Mouse (Mus musculus) forebrain, embryonic 12.5 days (tissue): ENCODE results near the gene Safb. TPM values are rescaled to one million over a fixed set of nuclear protein-coding genes. Genes with fewer than 3 reads are reported as not detected.

Experiments
- ATAC-seq: fragments of 200-750 bp; cut with Nextera tagmentation; 2 replicates; pipeline ENCODE4 v1.8.0; 2017; ENCODE audit warnings: moderate TSS enrichment; ENCODE audit not compliant: low FRiP score
- H3K27ac ChIP-seq: fragments of 300-500 bp; sonication (generic); 2 replicates; pipeline ENCODE4 v1.5.1; 2016; ENCODE audit warnings: mild to moderate bottlenecking
- H3K27me3 ChIP-seq: fragments of 300-500 bp; sonication (generic); 2 replicates; pipeline ENCODE4 v1.6.1; 2016; ENCODE audit warnings: mild to moderate bottlenecking
- H3K36me3 ChIP-seq: fragments of 300-500 bp; sonication (generic); replicated peaks from 2 replicates; pipeline ENCODE4 v1.6.1; 2016; ENCODE audit warnings: mild to moderate bottlenecking
- H3K4me1 ChIP-seq: fragments of 300-500 bp; sonication (generic); 2 replicates; pipeline ENCODE4 v1.6.1; 2016
- H3K4me2 ChIP-seq: fragments of 300-500 bp; sonication (generic); 2 replicates; pipeline ENCODE4 v1.6.1; 2016; ENCODE audit warnings: mild to moderate bottlenecking, moderate library complexity
- H3K4me3 ChIP-seq: fragments of 300-500 bp; sonication (generic); replicated peaks from 2 replicates; pipeline ENCODE4 v1.5.1; 2016; ENCODE audit warnings: mild to moderate bottlenecking
- H3K9ac ChIP-seq: fragments of 300-500 bp; sonication (generic); 2 replicates; pipeline ENCODE4 v1.6.1; 2016; ENCODE audit warnings: mild to moderate bottlenecking
- H3K9me3 ChIP-seq: fragments of 300-500 bp; sonication (generic); 2 replicates; pipeline ENCODE4 v1.6.1; 2016
- WGBS: fragments of 180-500 bp; shearing (Covaris S2); methylation state at CpG from one replicate; pipeline ENCODE4 v1.1.7; 2016; 5-methylcytosine and 5-hydroxymethylcytosine counted together
- polyA plus RNA-seq: library from polyadenylated mRNA; unstranded; fragments of >200 nt; fragmentation: Nextera tagmentation; extraction: Ambion mirVana; gene quantifications from 2 replicates; pipeline ENCODE4 v1.2.1, GENCODE M21; 2016

Safb gene
- polyA plus RNA-seq, 1 experiment from 2014 or later = 180 TPM

GRCm38 (mm10) chr17:56547846-56548604 lies 36.6 kb upstream of the Safb start:
- Histone ChIP-seq H3K4me2 (no peak overlapping the region), H3K4me3 (no peak overlapping the region), H3K36me3 (no peaks in the 10 kb centered on the region), H3K4me1 (peaks cover 55% of the 10 kb centered on the region), H3K9me3 (no peaks in the 10 kb centered on the region), H3K9ac (no peak overlapping the region), H3K27ac (peak overlapping the region; percentile 76), H3K27me3 (no peaks in the 10 kb centered on the region)
- 68% methylated on average over 9 of the region's 9 CpGs for WGBS
- no peak for ATAC-seq

- no peak overlapping the region for H3K4me3 ChIP-seq
- ATAC-seq = no peak
- H3K27ac ChIP-seq = peak overlapping the region; percentile 76
- WGBS = 31% methylated on average over 4 of the region's 4 CpGs
- H3K4me2 ChIP-seq = no peak overlapping the region
- no peak overlapping the region for H3K9ac ChIP-seq
- no peaks in the 10 kb centered on the region for H3K27me3 ChIP-seq
- peaks cover 54% of the 10 kb centered on the region for H3K4me1 ChIP-seq
- H3K9me3 ChIP-seq = no peaks in the 10 kb centered on the region
- H3K36me3 ChIP-seq = no peaks in the 10 kb centered on the region
Observed at GRCm38 (mm10) chr17:56548605-56549105, 36.0 kb upstream of the Safb start.

- H3K9me3 ChIP-seq = no peaks in the 10 kb centered on the region
- no peaks in the 10 kb centered on the region for H3K27me3 ChIP-seq
- no peaks in the 10 kb centered on the region for H3K36me3 ChIP-seq
- WGBS = 83% methylated on average over 12 of the region's 12 CpGs
- no peak for ATAC-seq
- no peak overlapping the region for H3K4me3 ChIP-seq
- H3K4me1 ChIP-seq = peaks cover 52% of the 10 kb centered on the region
- H3K27ac ChIP-seq = peak overlapping the region; percentile 97
- H3K4me2 ChIP-seq = no peak overlapping the region
- no peak overlapping the region for H3K9ac ChIP-seq
Observed at GRCm38 (mm10) chr17:56550784-56551475, 33.7 kb upstream of the Safb start.

- H3K4me1 ChIP-seq = peaks cover 46% of the 10 kb centered on the region
- WGBS = 27% methylated on average over 6 of the region's 6 CpGs
- no peaks in the 10 kb centered on the region for H3K36me3 ChIP-seq
- 0 out of 2 replicates have a peak overlapping the region, but pooled peaks have one; percentile 2 for H3K9ac ChIP-seq
- H3K27ac ChIP-seq = peak overlapping the region; percentile 97
- no peaks in the 10 kb centered on the region for H3K9me3 ChIP-seq
- no peak overlapping the region for H3K4me3 ChIP-seq
- peak; percentile 80 for ATAC-seq
- peak overlapping the region; percentile 17; the same call in 1 of the 2 replicates for H3K4me2 ChIP-seq
- no peaks in the 10 kb centered on the region for H3K27me3 ChIP-seq
Observed at GRCm38 (mm10) chr17:56551841-56552581, 32.6 kb upstream of the Safb start.

- Histone ChIP-seq H3K4me1 (peaks cover 39% of the 10 kb centered on the region), H3K4me2 (no peak overlapping the region), H3K9ac (0 out of 2 replicates have a peak overlapping the region, but pooled peaks have one; percentile 2), H3K4me3 (no peak overlapping the region), H3K36me3 (no peaks in the 10 kb centered on the region), H3K27ac (peak overlapping the region; percentile 97), H3K9me3 (no peaks in the 10 kb centered on the region), H3K27me3 (no peaks in the 10 kb centered on the region)
- ATAC-seq = peak; percentile 37
- WGBS = 55% methylated on average over 5 of the region's 5 CpGs
Observed at GRCm38 (mm10) chr17:56552781-56553363, 31.8 kb upstream of the Safb start.

GRCm38 (mm10) chr17:56554122-56554551 lies 30.5 kb upstream of the Safb start, which contains the start of gene Gm20219:
TSS of gene Gm20219 (minus strand) at chr17:56554387.
- Histone ChIP-seq H3K4me3 (no peak within 1 kb of the TSS), H3K9me3 (no peaks in the 10 kb centered on the region), H3K36me3 (no peaks in the 10 kb centered on the region), H3K4me2 (no peak within 1 kb of the TSS), H3K27me3 (no peaks in the 10 kb centered on the region), H3K4me1 (peaks cover 28% of the 10 kb centered on the region), H3K9ac (no peak within 1 kb of the TSS), H3K27ac (peak within 1 kb of the TSS; percentile 97; the same call in 1 of the 2 replicates)
- 82% methylated on average over 20 of the region's 20 CpGs for WGBS
- ATAC-seq = no peak

- ATAC-seq = peak; percentile 60
- Histone ChIP-seq H3K4me2 (no peak overlapping the region), H3K9ac (no peak overlapping the region), H3K36me3 (peaks cover 28% of the 10 kb centered on the region), H3K4me1 (no peaks in the 10 kb centered on the region), H3K9me3 (no peaks in the 10 kb centered on the region), H3K27ac (no peak overlapping the region), H3K27me3 (no peaks in the 10 kb centered on the region), H3K4me3 (no peak overlapping the region)
- 20% methylated on average over 3 of the region's 3 CpGs for WGBS
Observed at GRCm38 (mm10) chr17:56558448-56558847, 26.2 kb upstream of the Safb start.

GRCm38 (mm10) chr17:56559386-56559785 lies 25.2 kb upstream of the Safb start:
- 85% methylated on average over 3 of the region's 3 CpGs for WGBS
- Histone ChIP-seq H3K9ac (no peak overlapping the region), H3K4me1 (no peaks in the 10 kb centered on the region), H3K27me3 (no peaks in the 10 kb centered on the region), H3K4me3 (no peak overlapping the region), H3K36me3 (peaks cover 38% of the 10 kb centered on the region), H3K9me3 (no peaks in the 10 kb centered on the region), H3K27ac (no peak overlapping the region), H3K4me2 (no peak overlapping the region)
- ATAC-seq = no peak

- no peaks in the 10 kb centered on the region for H3K4me1 ChIP-seq
- peaks cover 45% of the 10 kb centered on the region for H3K36me3 ChIP-seq
- no peaks in the 10 kb centered on the region for H3K27me3 ChIP-seq
- H3K4me3 ChIP-seq = no peak overlapping the region
- no peak overlapping the region for H3K9ac ChIP-seq
- no peak overlapping the region for H3K27ac ChIP-seq
- no peak overlapping the region for H3K4me2 ChIP-seq
- no peaks in the 10 kb centered on the region for H3K9me3 ChIP-seq
- no peak for ATAC-seq
- 86% methylated on average over 1 of the region's 1 CpGs for WGBS
Observed at GRCm38 (mm10) chr17:56560131-56560530, 24.5 kb upstream of the Safb start.

GRCm38 (mm10) chr17:56561866-56562265 lies 22.8 kb upstream of the Safb start:
- 95% methylated on average over 2 of the region's 2 CpGs for WGBS
- no peak overlapping the region for H3K9ac ChIP-seq
- no peak overlapping the region for H3K4me2 ChIP-seq
- no peaks in the 10 kb centered on the region for H3K9me3 ChIP-seq
- no peaks in the 10 kb centered on the region for H3K4me1 ChIP-seq
- no peak overlapping the region for H3K4me3 ChIP-seq
- H3K36me3 ChIP-seq = peaks cover 62% of the 10 kb centered on the region
- no peaks in the 10 kb centered on the region for H3K27me3 ChIP-seq
- no peak overlapping the region for H3K27ac ChIP-seq
- no peak for ATAC-seq

- no peak overlapping the region for H3K9ac ChIP-seq
- no peaks in the 10 kb centered on the region for H3K9me3 ChIP-seq
- H3K27ac ChIP-seq = no peak overlapping the region
- no peak for ATAC-seq
- no peak overlapping the region for H3K4me3 ChIP-seq
- no peaks in the 10 kb centered on the region for H3K4me1 ChIP-seq
- H3K4me2 ChIP-seq = no peak overlapping the region
- H3K27me3 ChIP-seq = no peaks in the 10 kb centered on the region
- peaks cover 98% of the 10 kb centered on the region for H3K36me3 ChIP-seq
- 96% methylated on average over 29 of the region's 29 CpGs for WGBS
Observed at GRCm38 (mm10) chr17:56566293-56566692, 18.3 kb upstream of the Safb start.

GRCm38 (mm10) chr17:56566918-56567317 lies 17.7 kb upstream of the Safb start:
- no peak for ATAC-seq
- 94% methylated on average over 5 of the region's 5 CpGs for WGBS
- H3K36me3 ChIP-seq = peaks cover 98% of the 10 kb centered on the region

More at GRCm38 (mm10) chr17:56566918-56567317, 17.7 kb upstream of the Safb start:
- Histone ChIP-seq H3K9me3 (no peaks in the 10 kb centered on the region), H3K4me2 (no peak overlapping the region), H3K27me3 (no peaks in the 10 kb centered on the region), H3K9ac (no peak overlapping the region), H3K27ac (no peak overlapping the region), H3K4me3 (no peak overlapping the region), H3K4me1 (no peaks in the 10 kb centered on the region)
